Mouse (Mus musculus) G1E (cell line): ENCODE results near the gene LTO1. TPM values are rescaled to one million over a fixed set of nuclear protein-coding genes. Genes with fewer than 3 reads are reported as not detected.

ENCODE experiments used
- ATAC-seq: 2 replicates; pipeline ENCODE4 v1.8.0; 2016; ENCODE audit warnings: mild to moderate bottlenecking; ENCODE audit not compliant: insufficient number of reproducible peaks, poor library complexity, low FRiP score, severe bottlenecking; ENCODE audit errors: extremely low read depth
- DNase-seq: peaks from one replicate; pipeline ENCODE4 v3.0.0; 2012; ENCODE audit warnings: low spot score
- H3K27me3 ChIP-seq: 2 replicates; pipeline ENCODE4 v1.6.1; 2012; ENCODE audit warnings: mild to moderate bottlenecking, low read length, inconsistent platforms; ENCODE audit not compliant: insufficient read depth
- H3K36me3 ChIP-seq: replicated peaks from 2 replicates; pipeline ENCODE3; 2012; ENCODE audit warnings: mild to moderate bottlenecking, inconsistent platforms
- H3K4me1 ChIP-seq: 2 replicates; pipeline ENCODE4 v1.6.1; 2012; ENCODE audit warnings: low read depth, low read length, inconsistent platforms, mixed read lengths; ENCODE audit not compliant: insufficient read depth
- H3K4me3 ChIP-seq: 2 replicates; pipeline ENCODE4 v1.5.1; 2012; ENCODE audit warnings: low read depth, mild to moderate bottlenecking, inconsistent platforms, low read length, moderate library complexity, mixed read lengths
- H3K9me3 ChIP-seq: replicated peaks from 2 replicates; pipeline ENCODE4 v1.6.1; 2012; ENCODE audit warnings: inconsistent platforms
- CTCF ChIP-seq: IDR thresholded peaks from 2 replicates; pipeline ENCODE4 v1.5.1; 2012; ENCODE audit warnings: low read depth, low read length, inconsistent platforms, mixed read lengths
- GATA1 ChIP-seq: IDR thresholded peaks from 2 replicates; pipeline ENCODE4 v1.6.1; 2012; ENCODE audit warnings: borderline replicate concordance, low read length, inconsistent platforms, mixed read lengths
- GATA2 ChIP-seq: IDR thresholded peaks from 2 replicates; pipeline ENCODE4 v1.6.1; 2012; ENCODE audit warnings: low read depth, low read length, inconsistent platforms, borderline replicate concordance
- POLR2AphosphoS5 ChIP-seq: IDR thresholded peaks from 2 replicates; pipeline ENCODE4 v1.6.1; 2012; ENCODE audit warnings: low read depth, low read length, inconsistent platforms; ENCODE audit not compliant: insufficient replicate concordance
- TAL1 ChIP-seq: conservative IDR thresholded peaks from 2 replicates; pipeline ENCODE4 v1.6.1; 2012; ENCODE audit warnings: low read depth, low read length, inconsistent platforms, mixed read lengths
- polyA plus RNA-seq: library from polyadenylated mRNA; stranded (reverse); fragments of >175 nt; gene quantifications from 2 replicates; pipeline ENCODE4 v1.2.3, GENCODE M21; 2012
- total RNA-seq, 2 experiments: library from RNA; stranded (forward) in 1 of 2; stranded (reverse) in 1 of 2; fragments of 200-1000 nt in 1 of 2; fragments of >200 nt in 1 of 2; fragmentation: Nextera tagmentation in 1 of 2; gene quantifications; 2 replicates each; pipeline ENCODE4 v1.2.3; 2014 to 2017

LTO1 gene
- total and polyA plus RNA-seq, 3 experiments: 13.7 to 34.0 (median 27.9) TPM

DNA sequence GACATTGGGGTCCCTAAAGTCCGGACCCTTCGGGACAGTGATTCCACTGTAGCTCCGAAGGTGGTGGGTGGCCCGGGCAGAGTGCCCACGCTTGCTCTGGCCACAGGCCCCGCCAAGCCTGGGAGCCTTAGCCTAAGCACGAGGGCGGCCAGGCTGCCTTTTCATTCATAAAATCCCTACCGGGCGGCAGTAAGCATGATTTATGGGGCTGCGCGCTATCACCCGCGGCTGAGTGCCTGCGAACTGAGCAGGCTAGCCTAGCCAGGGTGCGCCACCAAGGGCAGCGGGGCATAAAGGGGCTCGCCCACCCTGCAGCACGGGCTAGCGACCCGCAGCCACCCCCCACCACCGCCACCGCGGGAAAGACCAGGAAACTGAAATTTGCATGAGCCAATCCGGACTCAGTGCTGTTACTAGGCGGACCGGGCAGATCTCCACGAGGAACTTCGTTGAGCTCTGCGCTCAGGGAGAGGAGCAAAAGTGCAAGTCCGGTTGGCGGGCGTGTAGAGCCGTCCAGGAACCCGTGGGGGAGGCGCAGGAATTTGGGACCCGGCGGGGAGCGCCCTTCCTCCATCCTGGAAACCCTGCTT is 26.4 kb downstream of the LTO1 start:
- H3K4me3 ChIP-seq: no peak overlapping the region
- no peaks in the 10 kb centered on the region for H3K36me3 ChIP-seq
- H3K27me3 ChIP-seq: peaks cover 69% of the 10 kb centered on the region
- no peak for TF ChIP-seq GATA1
- no peak for TF ChIP-seq POLR2AphosphoS5
- no peak for TF ChIP-seq GATA2
- TF ChIP-seq CTCF: no peak
- no peak for TF ChIP-seq TAL1
- ATAC-seq (no peak), DNase-seq (no peak)
- no peaks in the 10 kb centered on the region for H3K9me3 ChIP-seq
- peaks cover 14% of the 10 kb centered on the region for H3K4me1 ChIP-seq

DNA sequence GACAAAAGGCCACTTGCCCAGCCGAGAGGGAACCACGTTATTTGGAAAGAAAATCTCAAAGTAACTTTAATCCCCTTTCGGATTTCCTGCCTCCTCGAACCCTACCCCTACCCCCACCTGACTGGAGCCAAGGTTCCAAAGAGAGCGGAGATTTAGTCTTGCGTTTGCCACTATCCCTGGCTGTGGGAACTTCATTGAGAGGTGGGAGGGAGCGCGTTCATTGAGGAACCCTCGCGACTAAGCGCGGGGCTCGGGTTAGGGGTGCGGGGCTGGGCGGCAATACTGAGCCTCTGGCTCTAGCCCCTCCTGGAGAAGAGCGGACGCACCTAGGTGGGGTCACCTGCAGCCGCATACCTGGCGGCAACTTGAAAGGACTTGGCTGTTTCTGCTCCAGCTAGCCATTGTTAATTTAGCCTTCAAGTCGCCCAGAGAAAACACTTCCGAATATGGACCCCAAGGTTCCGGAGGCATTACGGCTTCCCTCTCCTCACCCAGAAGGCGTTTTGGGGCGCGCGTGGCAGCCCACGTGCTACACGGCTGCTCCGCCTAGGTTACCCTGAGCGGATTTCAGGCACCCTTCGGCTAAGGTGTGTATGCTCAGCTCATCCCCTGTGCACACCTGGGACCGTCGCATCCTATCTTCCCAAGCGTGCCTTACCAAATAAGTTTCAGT is 27.3 kb downstream of the LTO1 start:
- peaks cover 61% of the 10 kb centered on the region for H3K27me3 ChIP-seq

DNA sequence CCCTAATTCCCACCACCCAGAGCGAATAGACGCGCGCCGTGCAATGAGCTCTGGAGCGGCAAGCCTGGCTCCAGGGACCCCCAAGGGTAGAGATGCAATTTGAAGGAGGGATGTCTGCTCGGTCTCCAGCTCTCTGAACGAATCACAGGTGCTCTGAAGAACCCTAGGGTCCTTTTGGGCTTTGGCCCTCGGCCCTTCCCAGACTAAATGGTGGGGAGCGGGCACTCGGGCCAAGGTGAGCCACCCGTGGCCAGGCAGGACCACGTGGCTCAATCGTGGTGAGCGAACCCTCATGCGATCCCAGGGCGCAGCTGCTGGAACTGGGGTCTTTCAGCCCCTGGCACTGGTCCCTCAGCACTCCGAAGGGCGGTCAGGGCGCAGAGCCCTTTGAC is 27.8 kb downstream of the LTO1 start:
- DNase-seq (no peak), ATAC-seq (no peak)
- H3K4me1 ChIP-seq: peaks cover 8% of the 10 kb centered on the region
- no peaks in the 10 kb centered on the region for H3K9me3 ChIP-seq
- H3K36me3 ChIP-seq: no peaks in the 10 kb centered on the region
- H3K4me3 ChIP-seq: no peak overlapping the region
- peaks cover 58% of the 10 kb centered on the region for H3K27me3 ChIP-seq
- TF ChIP-seq GATA1 (no peak), TAL1 (no peak), CTCF (no peak), POLR2AphosphoS5 (no peak), GATA2 (no peak)

More for the DNA sequence above, 27.3 kb downstream of the LTO1 start:
- ATAC-seq (no peak), DNase-seq (no peak)
- TF ChIP-seq GATA2 (no peak), POLR2AphosphoS5 (no peak), TAL1 (no peak), CTCF (no peak), GATA1 (no peak)
- no peaks in the 10 kb centered on the region for H3K36me3 ChIP-seq
- peaks cover 13% of the 10 kb centered on the region for H3K4me1 ChIP-seq
- no peaks in the 10 kb centered on the region for H3K9me3 ChIP-seq
- H3K4me3 ChIP-seq: no peak overlapping the region

DNA sequence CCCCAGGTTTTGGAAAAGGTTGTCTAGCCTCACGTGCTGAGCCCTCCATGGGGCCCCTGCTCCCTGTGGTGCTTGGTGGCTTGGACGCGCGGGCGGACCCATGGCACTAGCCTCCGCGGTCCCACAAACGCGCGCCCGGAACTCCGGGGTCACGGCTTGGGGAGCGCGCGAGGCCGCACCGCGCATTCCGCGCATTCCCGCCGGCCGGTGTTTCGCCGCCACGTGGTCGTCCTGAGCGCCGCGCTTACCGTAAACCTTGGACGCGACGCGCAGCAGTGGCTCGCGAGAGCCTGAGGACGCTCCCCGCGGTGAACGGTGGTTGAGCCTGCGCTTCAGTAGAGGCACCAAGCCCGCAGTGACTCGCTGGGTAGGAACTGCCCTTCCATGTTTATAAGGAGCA is 28.4 kb downstream of the LTO1 start:
- DNase-seq (no peak), ATAC-seq (no peak)
- TF ChIP-seq CTCF: no peak
- TF ChIP-seq TAL1: no peak
- Histone ChIP-seq H3K36me3 (no peaks in the 10 kb centered on the region), H3K27me3 (peaks cover 57% of the 10 kb centered on the region), H3K4me3 (no peak overlapping the region), H3K4me1 (peaks cover 4% of the 10 kb centered on the region; the same call in 1 of the 2 replicates), H3K9me3 (no peaks in the 10 kb centered on the region)

DNA sequence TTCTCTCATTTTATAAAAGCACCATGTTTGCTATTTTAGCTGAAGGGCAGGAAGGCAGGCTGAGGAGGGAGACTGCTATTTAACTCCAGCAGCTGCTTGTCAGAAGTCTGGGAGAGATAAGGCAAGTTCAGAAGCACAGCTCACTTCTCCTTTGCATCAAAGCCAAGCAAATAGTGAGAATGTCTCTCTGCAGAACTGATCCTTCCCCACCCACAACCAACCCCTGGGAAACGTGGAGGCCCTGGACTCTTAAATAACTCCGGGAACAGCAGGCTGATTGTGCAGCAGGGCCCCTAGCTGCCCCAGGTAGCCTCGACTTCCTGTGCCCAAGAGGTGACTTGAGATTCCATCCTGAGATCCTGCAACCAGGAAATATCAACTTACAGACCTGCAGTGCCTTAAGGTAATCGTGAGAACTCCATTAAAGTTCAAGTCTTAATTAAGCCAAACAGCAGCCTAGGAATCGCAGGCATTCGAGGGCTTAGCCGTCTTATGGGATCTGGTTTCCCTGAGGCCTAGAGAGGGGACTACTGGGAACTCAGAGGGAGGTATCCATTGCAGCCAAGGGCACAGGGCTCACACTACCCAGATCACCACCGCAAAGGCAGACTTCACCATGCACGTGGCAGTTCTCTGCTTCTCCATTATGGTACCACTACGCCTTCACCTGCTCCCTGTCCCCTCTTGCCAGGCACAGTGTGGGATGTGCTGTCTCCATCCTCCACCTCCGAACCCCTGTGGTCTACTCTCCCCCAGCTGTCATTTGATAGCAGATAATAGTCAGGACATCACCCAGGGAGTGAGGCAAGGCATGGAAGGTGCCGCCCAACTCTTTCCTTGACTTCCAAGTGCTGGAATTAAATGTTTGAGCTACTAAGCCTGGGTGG is 43.9 kb downstream of the LTO1 start:
- no peak for DNase-seq
- Histone ChIP-seq H3K4me3 (no peak overlapping the region), H3K36me3 (no peaks in the 10 kb centered on the region), H3K4me1 (no peaks in the 10 kb centered on the region), H3K27me3 (peaks cover 14% of the 10 kb centered on the region; the same call in 1 of the 2 replicates), H3K9me3 (no peaks in the 10 kb centered on the region)
- TF ChIP-seq GATA2: no peak
- TF ChIP-seq CTCF: no peak
- TF ChIP-seq TAL1: no peak
- TF ChIP-seq POLR2AphosphoS5: no peak
- no peak for TF ChIP-seq GATA1
- no peak for ATAC-seq

DNA sequence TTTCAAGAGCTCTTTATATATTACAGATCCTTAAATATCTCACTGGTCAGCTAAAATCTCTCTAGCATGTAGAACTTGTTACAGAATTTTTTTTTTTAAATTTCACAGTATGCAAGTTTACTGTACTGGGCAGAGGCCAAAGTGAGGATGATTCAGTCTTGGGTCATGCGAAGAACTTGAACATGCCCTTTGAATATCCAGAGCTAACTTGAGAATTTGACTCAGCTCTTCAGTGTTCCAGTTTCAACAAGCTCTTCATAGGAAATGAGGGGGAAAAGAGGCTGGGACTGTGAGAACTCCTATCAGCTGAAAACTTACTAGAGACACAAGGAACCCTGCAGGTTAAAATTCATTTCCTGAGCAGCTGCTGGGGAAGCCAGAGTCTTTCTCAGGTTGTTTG is 49.0 kb downstream of the LTO1 start:
- no peak for ATAC-seq
- no peak overlapping the region for H3K4me3 ChIP-seq
- no peaks in the 10 kb centered on the region for H3K36me3 ChIP-seq
- no peaks in the 10 kb centered on the region for H3K4me1 ChIP-seq
- H3K27me3 ChIP-seq: peaks cover 12% of the 10 kb centered on the region; the same call in 1 of the 2 replicates
- no peaks in the 10 kb centered on the region for H3K9me3 ChIP-seq
- no peak for TF ChIP-seq GATA1
- no peak for TF ChIP-seq CTCF
- TF ChIP-seq GATA2: no peak
- no peak for TF ChIP-seq TAL1
- TF ChIP-seq POLR2AphosphoS5: no peak
- DNase-seq: no peak
